Mouse (Mus musculus): Measurements from ENCODE around the gene Igsf21. TPM values are rescaled to one million over a fixed set of nuclear protein-coding genes. Genes with fewer than 3 reads are reported as not detected.

Igsf21 gene
- polyA plus RNA-seq, 1 experiment from 2014 or later = 16.5 TPM

DNA sequence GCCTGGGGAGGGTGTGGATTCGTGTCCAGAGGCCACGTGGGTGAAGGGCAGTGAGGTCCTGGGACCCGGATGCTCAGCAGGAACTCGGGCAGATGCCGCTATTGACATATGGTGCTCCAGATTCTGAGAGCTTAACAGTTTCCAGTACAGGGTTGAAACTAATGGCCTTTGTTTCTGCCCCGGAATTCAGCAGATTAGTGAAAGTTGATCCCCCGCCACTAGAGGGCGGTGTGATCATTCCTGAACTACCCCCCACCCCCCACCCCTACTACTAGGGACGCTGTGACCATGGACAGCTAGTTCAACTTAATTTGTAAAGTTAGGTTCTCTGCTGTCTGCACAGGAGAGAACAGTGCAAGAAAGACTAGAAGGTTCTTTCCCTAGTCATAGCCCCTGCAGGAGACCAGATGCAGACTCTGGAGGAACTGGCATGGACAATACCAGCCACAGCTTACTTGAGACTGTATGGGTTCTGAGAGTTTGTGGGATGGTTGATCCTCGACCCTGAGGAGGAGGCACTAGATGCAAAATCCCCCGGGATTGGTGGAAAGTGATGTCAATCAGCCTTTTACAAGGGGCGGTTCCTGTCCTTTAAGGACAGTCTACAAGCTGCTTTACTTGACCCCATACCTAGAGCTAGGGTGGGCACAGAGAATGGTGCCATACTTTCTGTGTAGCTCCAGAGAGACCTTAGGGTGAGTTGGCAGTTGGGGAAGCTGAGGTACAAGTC, 157.7 kb downstream of the Igsf21 start:
- H3K36me3 ChIP-seq (ENCODE audit: control insufficient read depth, insufficient read depth, low read length) = no peaks in the 10 kb centered on the region
- no peak overlapping the region for H3K9ac ChIP-seq (ENCODE audit: low read length)
- ATAC-seq (ENCODE audit: low FRiP score) (no peak), DNase-seq (ENCODE audit: low spot score, missing footprints) (peak; percentile 31)
- H3K27ac ChIP-seq (ENCODE audit: low read depth, low read length) = no peak overlapping the region
- no peak overlapping the region for H3K4me2 ChIP-seq
- no peaks in the 10 kb centered on the region for H3K9me3 ChIP-seq (ENCODE audit: control insufficient read depth, low read length)
- no peaks in the 10 kb centered on the region for H3K27me3 ChIP-seq (ENCODE audit: control insufficient read depth, insufficient read depth, low read length)
- WGBS = 85% methylated on average over 12 of the region's 12 CpGs
- H3K4me3 ChIP-seq (ENCODE audit: low read depth, low read length) = no peak overlapping the region
- no peaks in the 10 kb centered on the region for H3K4me1 ChIP-seq (ENCODE audit: control insufficient read depth, insufficient read depth, low read length)

DNA sequence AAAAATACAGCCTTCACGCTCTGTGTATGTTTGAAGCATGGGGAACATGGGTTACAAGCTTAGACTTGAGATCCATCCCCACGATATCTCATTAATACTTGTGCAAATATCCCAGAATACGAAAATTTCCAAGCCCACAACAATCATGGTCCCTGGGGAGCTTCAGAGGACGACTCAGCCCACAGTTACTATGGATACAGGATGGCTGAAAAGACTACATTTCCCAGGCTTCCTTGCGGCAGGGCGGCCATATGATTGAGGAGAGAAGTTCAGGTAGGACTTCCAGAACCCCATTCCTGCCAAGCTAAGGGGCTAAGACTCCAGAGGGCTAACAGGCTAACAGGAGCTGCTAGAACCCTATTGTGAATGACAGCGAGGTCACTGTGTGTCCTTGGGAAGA, 160.4 kb downstream of the Igsf21 start:
- WGBS = 56% methylated on average over 7 of the region's 7 CpGs
- Histone ChIP-seq H3K9me3 (ENCODE audit: control insufficient read depth, low read length) (no peaks in the 10 kb centered on the region), H3K27me3 (ENCODE audit: control insufficient read depth, insufficient read depth, low read length) (no peaks in the 10 kb centered on the region), H3K4me1 (ENCODE audit: control insufficient read depth, insufficient read depth, low read length) (no peaks in the 10 kb centered on the region), H3K9ac (ENCODE audit: low read length) (no peak overlapping the region), H3K36me3 (ENCODE audit: control insufficient read depth, insufficient read depth, low read length) (no peaks in the 10 kb centered on the region), H3K4me2 (no peak overlapping the region), H3K4me3 (ENCODE audit: low read depth, low read length) (no peak overlapping the region), H3K27ac (ENCODE audit: low read depth, low read length) (no peak overlapping the region)
- DNase-seq (ENCODE audit: low spot score, missing footprints) = peak; percentile 84
- no peak for ATAC-seq (ENCODE audit: low FRiP score)

DNA sequence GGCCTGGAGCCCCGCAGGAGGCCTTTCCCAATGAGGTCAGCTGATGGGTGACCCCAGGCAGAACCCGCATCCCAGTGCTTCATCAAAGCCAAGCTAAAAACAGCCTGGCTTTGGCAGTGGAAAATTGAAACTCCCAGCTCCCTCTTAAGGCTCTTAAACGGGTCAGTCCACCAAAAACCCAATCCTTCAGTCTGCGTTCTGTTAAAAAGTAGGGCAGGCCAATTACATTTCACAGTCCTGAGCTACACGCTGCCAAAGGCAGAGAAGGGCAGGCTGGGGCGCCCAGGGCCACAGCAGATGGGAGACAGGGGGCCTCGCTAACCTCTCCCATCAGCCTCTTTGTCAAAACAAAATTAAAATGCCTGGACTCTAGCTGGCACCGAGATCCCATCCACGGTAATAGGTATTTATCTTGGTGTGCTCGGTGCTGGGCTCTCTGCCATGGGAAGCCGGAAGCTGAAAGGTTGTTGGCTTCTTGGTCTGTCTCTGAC, 162.0 kb downstream of the Igsf21 start:
- Histone ChIP-seq H3K9ac (ENCODE audit: low read length) (no peak overlapping the region), H3K4me3 (ENCODE audit: low read depth, low read length) (no peak overlapping the region), H3K27me3 (ENCODE audit: control insufficient read depth, insufficient read depth, low read length) (no peaks in the 10 kb centered on the region), H3K36me3 (ENCODE audit: control insufficient read depth, insufficient read depth, low read length) (no peaks in the 10 kb centered on the region), H3K9me3 (ENCODE audit: control insufficient read depth, low read length) (no peaks in the 10 kb centered on the region), H3K4me2 (no peak overlapping the region), H3K27ac (ENCODE audit: low read depth, low read length) (no peak overlapping the region), H3K4me1 (ENCODE audit: control insufficient read depth, insufficient read depth, low read length) (no peaks in the 10 kb centered on the region)
- DNase-seq (ENCODE audit: low spot score, missing footprints) (peak; percentile 77), ATAC-seq (ENCODE audit: low FRiP score) (no peak)
- WGBS = 70% methylated on average over 11 of the region's 11 CpGs

DNA sequence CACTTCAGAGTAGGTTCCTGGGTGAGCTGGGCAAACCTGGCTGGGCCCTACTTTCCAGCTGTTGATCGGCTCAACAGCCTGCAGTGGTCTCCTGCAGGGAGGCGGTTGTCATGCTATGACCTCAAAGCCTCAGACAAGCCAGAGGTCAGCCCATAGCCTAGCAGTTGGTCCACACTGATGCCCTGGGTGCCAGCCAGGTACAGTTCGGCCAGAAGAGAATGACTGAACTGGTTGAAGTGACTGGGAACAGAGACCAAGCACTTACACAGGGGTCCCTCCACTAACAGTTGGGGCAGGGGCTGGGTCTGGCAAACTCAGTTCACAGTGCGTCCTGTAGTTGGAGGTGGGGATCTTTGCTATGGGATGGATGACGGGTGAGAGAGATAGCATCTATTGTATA, 162.5 kb downstream of the Igsf21 start:
- no peak overlapping the region for H3K4me2 ChIP-seq
- ATAC-seq (ENCODE audit: low FRiP score) (no peak), DNase-seq (ENCODE audit: low spot score, missing footprints) (no peak)
- H3K9ac ChIP-seq (ENCODE audit: low read length) = no peak overlapping the region
- 79% methylated on average over 5 of the region's 5 CpGs for WGBS
- H3K36me3 ChIP-seq (ENCODE audit: control insufficient read depth, insufficient read depth, low read length) = no peaks in the 10 kb centered on the region
- H3K4me1 ChIP-seq (ENCODE audit: control insufficient read depth, insufficient read depth, low read length) = no peaks in the 10 kb centered on the region
- H3K27ac ChIP-seq (ENCODE audit: low read depth, low read length) = no peak overlapping the region
- no peaks in the 10 kb centered on the region for H3K9me3 ChIP-seq (ENCODE audit: control insufficient read depth, low read length)
- no peaks in the 10 kb centered on the region for H3K27me3 ChIP-seq (ENCODE audit: control insufficient read depth, insufficient read depth, low read length)
- H3K4me3 ChIP-seq (ENCODE audit: low read depth, low read length) = no peak overlapping the region

DNA sequence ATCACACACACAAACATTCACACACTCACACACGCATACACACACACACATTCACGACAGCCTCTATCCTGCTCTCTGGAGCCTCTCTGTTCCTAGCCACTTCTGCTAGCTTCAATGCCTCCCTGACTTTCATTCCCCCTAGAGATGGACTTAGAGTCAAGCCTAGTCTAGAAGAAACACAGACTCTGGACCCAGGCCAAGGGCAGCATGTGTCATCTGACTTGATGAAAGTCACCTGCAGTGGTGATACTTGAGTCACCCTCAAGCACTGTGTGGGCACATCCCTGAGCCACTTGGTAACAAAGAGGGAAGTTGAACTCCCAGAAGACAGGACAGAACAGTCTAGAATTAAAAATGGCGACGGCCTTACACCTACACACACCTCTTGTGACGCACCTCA, 168.2 kb downstream of the Igsf21 start:
- Histone ChIP-seq H3K9ac (ENCODE audit: low read length) (no peak overlapping the region), H3K27ac (ENCODE audit: low read depth, low read length) (no peak overlapping the region), H3K36me3 (ENCODE audit: control insufficient read depth, insufficient read depth, low read length) (no peaks in the 10 kb centered on the region), H3K4me1 (ENCODE audit: control insufficient read depth, insufficient read depth, low read length) (no peaks in the 10 kb centered on the region; the same call in 1 of the 2 replicates), H3K4me3 (ENCODE audit: low read depth, low read length) (no peak overlapping the region), H3K9me3 (ENCODE audit: control insufficient read depth, low read length) (no peaks in the 10 kb centered on the region), H3K4me2 (no peak overlapping the region), H3K27me3 (ENCODE audit: control insufficient read depth, insufficient read depth, low read length) (no peaks in the 10 kb centered on the region)
- DNase-seq (ENCODE audit: low spot score, missing footprints) (peak; percentile 79), ATAC-seq (ENCODE audit: low FRiP score) (no peak)
- WGBS = 88% methylated on average over 5 of the region's 5 CpGs

DNA sequence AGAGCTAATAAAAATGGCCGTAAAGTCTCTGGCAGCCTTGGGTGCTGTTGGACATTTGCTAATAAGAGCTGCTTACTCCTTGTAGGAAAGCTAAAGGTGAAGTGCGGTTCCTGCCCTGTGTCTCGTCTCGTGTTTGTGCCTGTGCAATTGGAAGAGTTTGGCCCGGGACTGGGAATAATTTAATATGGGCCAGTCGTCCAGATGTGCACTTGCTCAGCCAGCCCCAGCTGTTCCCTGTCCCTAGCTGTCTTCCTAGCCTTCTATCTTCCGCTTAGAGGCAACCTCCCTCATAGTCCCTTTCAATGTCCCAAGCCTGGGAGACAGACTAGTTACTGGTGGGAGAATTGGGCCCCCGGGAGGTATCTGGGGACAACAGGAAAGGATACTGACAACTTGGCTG, 169.0 kb downstream of the Igsf21 start:
- H3K27me3 ChIP-seq (ENCODE audit: control insufficient read depth, insufficient read depth, low read length) = no peaks in the 10 kb centered on the region
- 85% methylated on average over 8 of the region's 8 CpGs for WGBS
- H3K9ac ChIP-seq (ENCODE audit: low read length) = no peak overlapping the region
- DNase-seq (ENCODE audit: low spot score, missing footprints) = peak; percentile 81
- H3K36me3 ChIP-seq (ENCODE audit: control insufficient read depth, insufficient read depth, low read length) = no peaks in the 10 kb centered on the region
- H3K9me3 ChIP-seq (ENCODE audit: control insufficient read depth, low read length) = no peaks in the 10 kb centered on the region
- no peak overlapping the region for H3K4me2 ChIP-seq
- H3K4me1 ChIP-seq (ENCODE audit: control insufficient read depth, insufficient read depth, low read length) = no peaks in the 10 kb centered on the region; the same call in 1 of the 2 replicates
- no peak for ATAC-seq (ENCODE audit: low FRiP score)
- no peak overlapping the region for H3K4me3 ChIP-seq (ENCODE audit: low read depth, low read length)
- no peak overlapping the region for H3K27ac ChIP-seq (ENCODE audit: low read depth, low read length)

DNA sequence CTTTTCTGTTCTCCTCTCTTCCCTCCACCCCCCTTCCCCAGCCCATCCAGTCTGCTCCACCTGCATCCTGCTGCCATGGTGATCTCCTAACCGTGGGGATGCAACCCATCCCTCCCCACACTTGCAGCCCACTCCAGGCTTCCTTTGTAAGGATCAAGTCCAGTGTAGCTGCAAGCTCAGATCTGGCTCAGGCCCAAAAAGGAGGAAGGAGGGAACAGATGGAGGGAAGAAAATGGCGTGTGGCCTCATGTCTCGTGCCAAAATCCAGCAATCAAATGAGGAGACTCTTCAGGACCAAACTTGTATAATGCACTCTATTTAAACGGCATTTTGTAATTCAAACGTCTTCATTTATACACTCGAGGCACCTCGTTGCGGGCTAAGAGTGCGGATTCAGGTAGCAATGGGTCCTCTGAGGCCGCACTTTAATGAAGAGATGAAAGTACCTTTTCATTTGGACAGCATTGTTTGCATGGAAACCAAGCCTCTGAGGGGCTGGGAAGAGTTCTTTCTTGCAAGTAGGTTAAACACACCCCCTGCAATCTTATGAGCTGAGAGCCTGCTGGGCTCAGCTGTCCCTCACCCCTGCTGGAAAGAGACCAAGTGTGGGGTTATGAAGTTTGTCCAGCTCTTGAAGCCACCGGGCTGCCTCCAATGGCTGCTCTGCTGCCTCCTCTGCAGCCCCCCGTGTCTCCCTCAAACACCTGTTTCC, 169.6 kb downstream of the Igsf21 start:
- H3K4me1 ChIP-seq (ENCODE audit: control insufficient read depth, insufficient read depth, low read length) = no peaks in the 10 kb centered on the region; the same call in 1 of the 2 replicates
- peak; percentile 84 for DNase-seq (ENCODE audit: low spot score, missing footprints)
- no peaks in the 10 kb centered on the region for H3K9me3 ChIP-seq (ENCODE audit: control insufficient read depth, low read length)
- no peaks in the 10 kb centered on the region for H3K36me3 ChIP-seq (ENCODE audit: control insufficient read depth, insufficient read depth, low read length)
- no peaks in the 10 kb centered on the region for H3K27me3 ChIP-seq (ENCODE audit: control insufficient read depth, insufficient read depth, low read length)
- no peak overlapping the region for H3K4me3 ChIP-seq (ENCODE audit: low read depth, low read length)
- no peak overlapping the region for H3K9ac ChIP-seq (ENCODE audit: low read length)
- no peak overlapping the region for H3K27ac ChIP-seq (ENCODE audit: low read depth, low read length)
- 63% methylated on average over 12 of the region's 12 CpGs for WGBS
- no peak overlapping the region for H3K4me2 ChIP-seq
- no peak for ATAC-seq (ENCODE audit: low FRiP score)

DNA sequence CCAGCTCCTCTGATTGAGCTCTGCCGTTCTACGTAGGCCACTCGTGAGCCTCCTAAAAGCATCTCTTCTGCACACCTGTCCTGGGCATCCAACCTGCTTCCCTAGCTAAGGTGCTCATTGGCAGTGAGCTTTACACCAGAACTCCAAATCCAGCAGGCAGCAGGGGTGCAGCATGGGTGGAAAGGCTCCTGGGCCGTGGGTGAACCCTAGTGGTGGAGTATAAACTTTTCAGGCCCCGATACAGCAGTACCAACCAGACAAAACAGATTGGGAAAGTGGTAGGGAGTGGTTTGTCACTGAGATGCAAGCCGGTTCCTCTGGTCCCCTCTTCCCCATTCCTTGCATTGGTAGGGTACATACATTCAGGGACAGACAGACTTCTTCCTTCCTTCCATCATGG, 170.2 kb downstream of the Igsf21 start:
- ATAC-seq (ENCODE audit: low FRiP score) (no peak), DNase-seq (ENCODE audit: low spot score, missing footprints) (no peak)
- H3K27me3 ChIP-seq (ENCODE audit: control insufficient read depth, insufficient read depth, low read length) = no peaks in the 10 kb centered on the region
- H3K9ac ChIP-seq (ENCODE audit: low read length) = no peak overlapping the region
- H3K9me3 ChIP-seq (ENCODE audit: control insufficient read depth, low read length) = no peaks in the 10 kb centered on the region
- H3K4me2 ChIP-seq = no peak overlapping the region
- H3K27ac ChIP-seq (ENCODE audit: low read depth, low read length) = no peak overlapping the region
- no peak overlapping the region for H3K4me3 ChIP-seq (ENCODE audit: low read depth, low read length)
- no peaks in the 10 kb centered on the region; the same call in 1 of the 2 replicates for H3K4me1 ChIP-seq (ENCODE audit: control insufficient read depth, insufficient read depth, low read length)
- 77% methylated on average over 6 of the region's 6 CpGs for WGBS
- no peaks in the 10 kb centered on the region for H3K36me3 ChIP-seq (ENCODE audit: control insufficient read depth, insufficient read depth, low read length)

DNA sequence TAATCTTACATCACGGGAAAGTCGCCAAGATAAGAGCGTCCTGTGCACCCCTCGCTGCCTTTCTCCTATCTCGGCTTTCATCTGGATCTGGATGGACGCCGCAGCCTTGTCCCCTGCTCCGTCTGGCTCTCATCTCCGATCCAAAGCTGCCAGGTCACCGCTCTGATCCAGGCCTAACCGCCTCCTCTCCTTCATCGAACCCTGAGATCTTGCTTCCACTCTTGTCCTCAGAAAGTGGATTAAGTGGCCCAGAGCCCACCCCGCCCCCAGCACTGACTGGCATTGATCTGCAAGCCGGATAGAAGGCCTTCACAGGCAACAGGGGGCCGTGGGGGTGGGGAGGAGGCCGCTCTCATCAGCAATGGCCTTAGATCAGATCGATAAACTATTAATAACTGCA, 175.5 kb downstream of the Igsf21 start:
- Histone ChIP-seq H3K4me3 (ENCODE audit: low read depth, low read length) (no peak overlapping the region), H3K36me3 (ENCODE audit: control insufficient read depth, insufficient read depth, low read length) (no peaks in the 10 kb centered on the region), H3K27me3 (ENCODE audit: control insufficient read depth, insufficient read depth, low read length) (0 out of 2 replicates have a peak, but pooled peaks cover 2% of the 10 kb centered on the region), H3K9me3 (ENCODE audit: control insufficient read depth, low read length) (no peaks in the 10 kb centered on the region; the same call in 1 of the 2 replicates), H3K9ac (ENCODE audit: low read length) (no peak overlapping the region), H3K27ac (ENCODE audit: low read depth, low read length) (no peak overlapping the region), H3K4me2 (no peak overlapping the region), H3K4me1 (ENCODE audit: control insufficient read depth, insufficient read depth, low read length) (peaks cover 14% of the 10 kb centered on the region)
- peak; percentile 89 for DNase-seq (ENCODE audit: low spot score, missing footprints)
- 14% methylated on average over 17 of the region's 17 CpGs for WGBS
- ATAC-seq (ENCODE audit: low FRiP score) = peak; percentile 25; the same call in 1 of the 2 replicates

Data from midbrain, embryonic 11.5 days (tissue).